Mouse (Mus musculus): Measurements from ENCODE around the gene Zc3h7b. TPM values are rescaled to one million over a fixed set of nuclear protein-coding genes. Genes with fewer than 3 reads are reported as not detected.

Gene Zc3h7b
- 2.3 TPM for polyA plus RNA-seq (2014; fragmentation: Illumina TruSeq; extraction: RNeasy Lipid Tissue Mini Kit (QIAGEN cat#74804); ENCODE audit: low replicate concordance)

DNA sequence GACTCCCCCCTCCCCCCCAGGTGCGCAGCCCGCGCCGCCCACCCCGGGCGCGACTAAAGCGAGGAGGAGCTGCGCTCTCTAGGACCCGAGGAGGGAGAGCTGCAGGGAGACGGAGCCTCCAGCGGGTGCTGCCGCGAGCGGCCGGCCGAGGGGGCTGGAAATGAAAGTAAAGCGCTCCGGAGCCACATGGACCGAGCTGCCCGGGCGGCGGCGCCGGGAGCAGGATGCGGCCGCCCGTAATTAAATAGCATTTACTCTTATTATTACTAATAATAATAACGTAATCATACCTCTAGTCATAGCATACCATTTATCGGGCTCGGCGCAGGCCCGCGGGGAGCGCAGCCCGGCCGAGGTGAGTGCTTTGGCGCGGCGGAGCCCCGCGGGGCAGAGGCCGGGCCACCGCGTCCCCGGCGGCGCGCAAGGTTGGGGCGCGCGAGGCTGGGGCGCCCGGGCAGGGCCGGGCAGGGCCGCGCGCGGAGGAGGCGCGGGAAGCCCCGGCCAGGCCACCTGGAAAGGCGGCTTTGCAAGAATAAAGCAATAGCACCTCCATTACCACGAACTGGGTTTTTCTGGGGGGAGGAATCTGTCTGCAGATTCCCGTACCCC lies at the start of gene Zc3h7b, which contains the start of gene Rangap1:
Gene Zc3h7b, plus strand, starts transcription at position 66 of the 609 bp plus-strand sequence.
Gene Rangap1, minus strand, starts transcription at position 539 of the 609 bp plus-strand sequence.

DNA sequence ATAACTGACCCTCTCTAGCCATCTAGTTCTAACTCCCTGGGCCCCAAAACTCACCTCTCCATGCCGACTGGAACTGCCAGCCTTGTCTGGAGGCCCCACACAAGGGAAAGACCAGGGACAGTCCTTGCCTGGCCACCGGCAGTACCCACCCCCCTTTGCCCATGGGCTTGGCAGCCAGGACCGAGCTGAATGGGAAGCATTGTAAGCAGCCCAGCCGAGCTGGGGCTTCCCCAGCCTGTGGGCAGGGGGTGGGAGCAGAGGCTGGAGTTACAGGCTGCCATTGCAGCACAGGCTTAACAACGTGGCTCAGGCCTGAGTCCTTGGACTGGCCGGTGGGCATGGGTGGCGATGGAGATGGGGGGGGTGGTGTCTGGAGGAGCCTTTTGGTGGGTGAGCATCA lies 47.7 kb upstream of the Zc3h7b start, which contains the start of gene Chadl:
Gene Chadl, minus strand, starts transcription at position 113 of the 400 bp plus-strand sequence.

DNA sequence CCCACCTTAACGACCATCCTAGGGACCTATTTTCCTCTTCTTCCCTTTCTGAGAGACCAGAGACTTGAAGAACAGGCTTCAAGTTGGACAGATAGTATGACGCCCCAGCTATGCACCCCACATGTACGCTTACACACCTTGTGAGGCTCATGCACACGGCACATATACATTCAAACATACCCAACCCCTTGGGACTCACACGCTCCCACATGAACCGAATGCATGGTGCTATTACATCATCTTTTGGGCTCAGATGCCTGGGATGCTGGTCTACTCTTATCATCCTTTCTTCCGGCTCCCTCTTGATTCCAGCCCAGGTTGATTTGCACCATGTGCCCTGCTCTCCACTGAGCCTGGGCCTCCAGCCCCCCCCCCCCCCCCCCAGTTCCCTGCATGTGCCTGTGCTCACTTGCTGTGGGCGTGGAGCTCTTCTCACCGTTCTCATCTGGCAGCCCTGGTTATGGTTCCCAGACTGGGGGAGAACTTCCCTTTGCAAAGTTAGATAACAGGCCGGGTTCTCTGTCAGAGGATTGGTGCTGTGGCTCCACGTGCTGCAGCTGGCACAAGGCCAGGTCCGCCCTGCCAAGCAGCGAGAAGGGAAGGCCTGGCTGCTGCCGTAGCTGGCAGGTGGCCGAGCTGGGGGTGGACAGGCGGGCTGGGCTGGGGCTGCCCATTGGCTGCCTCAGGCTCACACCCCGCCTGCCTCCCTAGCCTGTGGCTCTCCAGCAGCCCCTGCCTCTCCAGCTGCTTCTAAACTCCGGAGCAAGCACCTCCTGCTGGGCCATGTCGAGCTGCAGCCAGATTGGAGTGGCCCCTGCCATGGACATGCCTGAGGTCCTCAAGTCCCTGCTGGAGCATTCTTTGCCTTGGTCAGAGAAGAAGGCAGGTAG lies 57.4 kb downstream of the Zc3h7b start, which contains the start of gene Tef:
Gene Tef, plus strand, starts transcription at position 421 of the 890 bp plus-strand sequence.

Other genes starting within 250 kb of the Zc3h7b start
- gene Ep300, start 159.7 kb upstream of the Zc3h7b start, polyA plus RNA-seq (2014; fragmentation: Illumina TruSeq; extraction: RNeasy Lipid Tissue Mini Kit (QIAGEN cat#74804); ENCODE audit: low replicate concordance), result 52.1 TPM
- 0.56 TPM for gene L3mbtl2, start 81.2 kb upstream of the Zc3h7b start, polyA plus RNA-seq (2014; fragmentation: Illumina TruSeq; extraction: RNeasy Lipid Tissue Mini Kit (QIAGEN cat#74804); ENCODE audit: low replicate concordance)
- not detected for gene Chadl, start 47.8 kb upstream of the Zc3h7b start, polyA plus RNA-seq (2014; fragmentation: Illumina TruSeq; extraction: RNeasy Lipid Tissue Mini Kit (QIAGEN cat#74804); ENCODE audit: low replicate concordance)
- gene Rangap1, start 473 bp downstream of the Zc3h7b start, polyA plus RNA-seq (2014; fragmentation: Illumina TruSeq; extraction: RNeasy Lipid Tissue Mini Kit (QIAGEN cat#74804); ENCODE audit: low replicate concordance), result 2.4 TPM
- 16.0 TPM for gene Tef, start 57.4 kb downstream of the Zc3h7b start, polyA plus RNA-seq (2014; fragmentation: Illumina TruSeq; extraction: RNeasy Lipid Tissue Mini Kit (QIAGEN cat#74804); ENCODE audit: low replicate concordance)
- 9.2 TPM for gene Tob2, start 113.7 kb downstream of the Zc3h7b start, polyA plus RNA-seq (2014; fragmentation: Illumina TruSeq; extraction: RNeasy Lipid Tissue Mini Kit (QIAGEN cat#74804); ENCODE audit: low replicate concordance)
- 15.1 TPM for gene Phf5a, start 126.9 kb downstream of the Zc3h7b start, polyA plus RNA-seq (2014; fragmentation: Illumina TruSeq; extraction: RNeasy Lipid Tissue Mini Kit (QIAGEN cat#74804); ENCODE audit: low replicate concordance)
- 68.7 TPM for gene Aco2, start 127.3 kb downstream of the Zc3h7b start, polyA plus RNA-seq (2014; fragmentation: Illumina TruSeq; extraction: RNeasy Lipid Tissue Mini Kit (QIAGEN cat#74804); ENCODE audit: low replicate concordance)
- 0.19 TPM for gene Polr3h, start 181.2 kb downstream of the Zc3h7b start, polyA plus RNA-seq (2014; fragmentation: Illumina TruSeq; extraction: RNeasy Lipid Tissue Mini Kit (QIAGEN cat#74804); ENCODE audit: low replicate concordance)
- gene Csdc2, start 191.7 kb downstream of the Zc3h7b start, polyA plus RNA-seq (2014; fragmentation: Illumina TruSeq; extraction: RNeasy Lipid Tissue Mini Kit (QIAGEN cat#74804); ENCODE audit: low replicate concordance), result not detected
- gene Pmm1, start 215.9 kb downstream of the Zc3h7b start, polyA plus RNA-seq (2014; fragmentation: Illumina TruSeq; extraction: RNeasy Lipid Tissue Mini Kit (QIAGEN cat#74804); ENCODE audit: low replicate concordance), result 1.2 TPM
- gene 1700029P11Rik, start 235.5 kb downstream of the Zc3h7b start, polyA plus RNA-seq (2014; fragmentation: Illumina TruSeq; extraction: RNeasy Lipid Tissue Mini Kit (QIAGEN cat#74804); ENCODE audit: low replicate concordance), result not detected
- gene Xrcc6, start 242.8 kb downstream of the Zc3h7b start, polyA plus RNA-seq (2014; fragmentation: Illumina TruSeq; extraction: RNeasy Lipid Tissue Mini Kit (QIAGEN cat#74804); ENCODE audit: low replicate concordance), result 84.1 TPM

All from small intestine, adult 10 weeks (tissue).